Mouse (Mus musculus) liver, embryonic 13.5 days (tissue): ENCODE data around the gene Inpp5k. TPM values are rescaled to one million over a fixed set of nuclear protein-coding genes. Genes with fewer than 3 reads are reported as not detected.

Experiments used
- ATAC-seq: fragments of 200-750 bp; cut with Nextera tagmentation; 2 replicates; pipeline ENCODE4 v1.8.0; 2017; ENCODE audit warnings: low read depth, mild to moderate bottlenecking, moderate number of reproducible peaks, moderate library complexity
- DNase-seq: peaks from one replicate; pipeline ENCODE4 v3.0.0; 2022
- H3K27ac ChIP-seq: fragments of 300-500 bp; sonication (generic); 2 replicates; pipeline ENCODE4 v1.5.1; 2015; ENCODE audit warnings: moderate library complexity, mild to moderate bottlenecking, inconsistent platforms
- H3K27me3 ChIP-seq: fragments of 300-500 bp; sonication (generic); 2 replicates; pipeline ENCODE4 v1.6.1; 2015; ENCODE audit warnings: mild to moderate bottlenecking, inconsistent platforms
- H3K36me3 ChIP-seq: fragments of 300-500 bp; sonication (generic); 2 replicates; pipeline ENCODE4 v1.6.1; 2015; ENCODE audit warnings: mild to moderate bottlenecking, inconsistent platforms
- H3K4me1 ChIP-seq: fragments of 300-500 bp; sonication (generic); replicated peaks from 2 replicates; pipeline ENCODE4 v1.6.1; 2015; ENCODE audit warnings: inconsistent platforms
- H3K4me2 ChIP-seq: fragments of 300-500 bp; sonication (generic); 2 replicates; pipeline ENCODE4 v1.6.1; 2015; ENCODE audit warnings: inconsistent platforms, mild to moderate bottlenecking, moderate library complexity
- H3K4me3 ChIP-seq: fragments of 300-500 bp; sonication (generic); replicated peaks from 2 replicates; pipeline ENCODE4 v1.5.1; 2015; ENCODE audit warnings: mild to moderate bottlenecking, inconsistent platforms
- H3K9ac ChIP-seq: fragments of 300-500 bp; sonication (generic); 2 replicates; pipeline ENCODE4 v1.6.1; 2015; ENCODE audit warnings: mild to moderate bottlenecking, inconsistent platforms
- H3K9me3 ChIP-seq: fragments of 300-500 bp; sonication (generic); replicated peaks from 2 replicates; pipeline ENCODE4 v1.6.1; 2016; ENCODE audit warnings: inconsistent platforms
- WGBS: fragments of 180-500 bp; shearing (Covaris S2); methylation state at CpG from one replicate; pipeline ENCODE4 v1.1.7; 2015; ENCODE audit not compliant: insufficient replicate concordance; 5-methylcytosine and 5-hydroxymethylcytosine counted together
- polyA plus RNA-seq: library from polyadenylated mRNA; unstranded; fragments of >200 nt; fragmentation: Nextera tagmentation; extraction: Ambion mirVana; gene quantifications from 2 replicates; pipeline ENCODE4 v1.2.1, GENCODE M21; 2015

Inpp5k gene
- 12.9 and 13.9 TPM in 2 replicates for polyA plus RNA-seq

DNA sequence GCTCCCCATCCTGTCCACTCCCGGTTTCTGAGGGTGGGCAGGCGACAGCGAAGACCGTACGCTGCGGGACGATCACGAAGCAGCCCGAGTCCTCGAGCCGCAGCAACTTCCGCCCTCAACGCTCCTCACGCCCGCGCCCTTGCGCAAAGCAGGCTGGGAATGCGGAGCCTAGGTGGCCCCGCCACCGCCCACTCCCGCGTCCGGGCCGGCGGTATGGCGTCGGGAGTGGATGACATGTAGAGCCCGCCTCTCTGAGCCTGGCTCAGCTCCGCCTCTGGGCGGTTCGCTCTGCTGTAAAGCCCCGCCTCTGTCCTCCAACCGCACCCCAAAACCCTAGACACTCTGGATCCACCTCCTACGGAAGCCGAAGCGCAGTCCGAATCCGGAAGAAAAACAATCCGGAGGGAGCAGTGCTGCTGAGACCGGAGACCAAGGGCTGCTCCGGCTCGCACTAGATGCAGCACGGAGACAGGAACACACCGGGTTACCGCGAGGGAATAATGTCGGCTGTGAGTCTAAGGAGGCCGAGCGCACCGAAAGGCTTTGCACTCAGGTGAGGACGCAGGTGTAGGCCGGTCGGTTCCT is at the start of gene Inpp5k:
TSS of gene Inpp5k (plus strand) at position 344 of the 585 bp plus-strand sequence.
- H3K4me1 ChIP-seq = peaks cover 31% of the 10 kb centered on the region
- under 1% methylated on average over 53 of the region's 53 CpGs for WGBS

DNA sequence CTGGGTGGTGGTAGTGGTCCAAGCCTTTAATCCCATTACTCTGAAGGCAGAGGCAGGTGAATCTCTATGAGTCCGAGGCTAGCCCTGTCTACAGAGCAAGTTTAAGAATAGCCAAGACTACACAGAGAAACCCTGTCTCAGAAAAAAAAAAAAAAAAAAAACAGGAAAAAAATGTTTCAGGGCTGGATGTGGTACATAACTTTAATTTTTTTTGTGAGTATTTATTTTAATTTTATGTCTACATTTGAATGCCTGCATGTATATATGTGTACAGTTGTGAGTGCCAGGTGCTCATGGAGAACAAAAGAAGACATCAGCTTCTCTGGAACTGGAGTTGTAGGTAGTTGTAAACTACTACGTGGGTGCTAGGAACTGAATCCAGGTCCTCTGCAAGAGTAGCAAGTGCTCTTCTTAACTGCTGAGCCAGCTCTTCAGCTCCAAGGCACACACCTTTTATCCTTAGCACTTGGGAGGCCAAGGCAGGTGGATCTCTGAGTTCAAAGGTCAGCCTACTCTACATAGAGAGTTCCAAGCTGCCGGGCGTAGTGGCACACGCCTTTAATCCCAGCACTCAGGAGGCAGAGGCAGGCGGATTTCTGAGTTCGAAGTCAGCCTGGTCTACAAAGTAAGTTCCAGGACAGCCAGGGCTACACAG is 49.2 kb upstream of the Inpp5k start:
- Histone ChIP-seq H3K9ac (no peak overlapping the region), H3K36me3 (no peaks in the 10 kb centered on the region), H3K4me3 (no peak overlapping the region), H3K27ac (no peak overlapping the region), H3K4me2 (no peak overlapping the region), H3K4me1 (no peaks in the 10 kb centered on the region), H3K27me3 (no peaks in the 10 kb centered on the region), H3K9me3 (no peaks in the 10 kb centered on the region)
- ATAC-seq (no peak), DNase-seq (no peak)
- whole genome bisulfite sequencing = 87% methylated on average over 7 of the region's 7 CpGs

More for the DNA sequence above, at the start of gene Inpp5k:
- Histone ChIP-seq H3K4me3 (peak within 1 kb of the TSS; percentile 93), H3K36me3 (peaks cover 36% of the 10 kb centered on the region), H3K9me3 (no peaks in the 10 kb centered on the region), H3K27ac (peak within 1 kb of the TSS; percentile 81), H3K9ac (peak within 1 kb of the TSS; percentile 87), H3K27me3 (no peaks in the 10 kb centered on the region), H3K4me2 (peak within 1 kb of the TSS; percentile 86)
- peak; percentile 100 for ATAC-seq
- peak; percentile 98 for DNase-seq

DNA sequence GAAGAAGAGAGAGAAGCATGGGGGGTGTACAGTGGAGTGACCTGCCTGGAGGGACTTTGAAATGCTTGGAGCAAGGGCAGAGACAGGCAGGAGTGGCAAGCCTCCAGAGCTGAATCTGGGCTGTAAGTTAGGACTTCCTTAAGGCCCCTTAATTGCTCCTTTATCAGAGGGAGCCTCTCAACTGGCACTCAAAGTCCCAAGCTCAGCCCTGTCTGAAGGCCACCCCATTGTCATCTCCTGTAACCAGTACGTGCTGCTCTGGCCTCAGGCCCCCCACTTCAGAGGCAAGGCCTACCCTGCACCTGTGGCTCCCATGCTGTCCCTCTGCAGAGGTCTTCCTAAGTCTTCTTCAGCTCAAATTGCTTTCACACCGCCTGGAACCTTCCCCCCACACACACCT is 47.3 kb upstream of the Inpp5k start:
- ATAC-seq = no peak
- WGBS = 65% methylated on average over 2 of the region's 2 CpGs
- H3K27ac ChIP-seq = no peak overlapping the region

DNA sequence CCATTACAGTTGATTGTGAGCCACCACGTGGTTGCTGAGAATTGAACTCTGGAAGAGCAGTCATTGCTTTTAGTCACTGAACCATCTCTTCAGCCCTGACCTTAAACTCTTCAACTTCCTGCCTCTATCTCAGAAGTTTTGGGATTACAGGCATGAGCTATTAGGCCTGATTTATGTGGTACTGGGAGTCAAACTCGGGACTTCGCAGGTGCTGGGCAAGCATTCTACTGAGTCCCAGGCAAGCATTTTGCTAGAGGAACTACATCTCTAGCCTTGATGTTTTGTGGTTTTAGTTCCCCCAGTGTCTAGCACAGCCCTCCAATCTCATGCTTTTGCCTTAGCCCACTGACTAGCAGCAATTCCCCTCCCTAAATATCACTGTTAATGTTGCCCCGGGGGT is 45.7 kb upstream of the Inpp5k start:
- DNase-seq = no peak
- no peak for ATAC-seq
- no peak overlapping the region for H3K4me2 ChIP-seq
- no peak overlapping the region for H3K4me3 ChIP-seq
- no peaks in the 10 kb centered on the region for H3K9me3 ChIP-seq
- H3K36me3 ChIP-seq = no peaks in the 10 kb centered on the region
- H3K9ac ChIP-seq = no peak overlapping the region
- 49% methylated on average over 4 of the region's 4 CpGs for WGBS
- H3K4me1 ChIP-seq = peaks cover 22% of the 10 kb centered on the region
- H3K27me3 ChIP-seq = no peaks in the 10 kb centered on the region
- no peak overlapping the region for H3K27ac ChIP-seq

More for the DNA sequence above, 47.3 kb upstream of the Inpp5k start:
- DNase-seq = no peak
- Histone ChIP-seq H3K4me2 (no peak overlapping the region), H3K4me3 (no peak overlapping the region), H3K36me3 (no peaks in the 10 kb centered on the region), H3K4me1 (peaks cover 10% of the 10 kb centered on the region), H3K27me3 (no peaks in the 10 kb centered on the region), H3K9me3 (no peaks in the 10 kb centered on the region), H3K9ac (no peak overlapping the region)

DNA sequence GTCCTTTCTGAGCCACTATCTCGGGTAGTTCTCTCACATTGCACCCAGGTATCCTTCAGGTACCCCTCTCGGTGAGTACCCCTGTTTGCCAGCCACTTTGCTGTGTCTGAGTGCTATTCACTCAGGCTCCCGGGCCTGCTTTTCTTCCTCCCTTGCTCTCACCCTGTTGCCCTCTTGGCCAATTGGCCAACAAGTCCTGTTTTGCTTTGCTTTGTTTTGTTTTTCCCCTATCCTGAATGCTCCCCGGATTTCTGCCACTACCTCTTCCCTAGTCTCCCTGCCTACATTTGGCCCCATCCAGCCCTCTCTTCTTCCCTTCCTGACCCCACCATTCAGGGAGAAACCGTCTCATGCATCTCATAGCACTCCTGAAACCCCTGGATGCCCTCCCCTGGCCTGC is 44.8 kb upstream of the Inpp5k start:
- WGBS = 67% methylated on average over 5 of the region's 5 CpGs
- ATAC-seq = no peak
- no peaks in the 10 kb centered on the region for H3K36me3 ChIP-seq

DNA sequence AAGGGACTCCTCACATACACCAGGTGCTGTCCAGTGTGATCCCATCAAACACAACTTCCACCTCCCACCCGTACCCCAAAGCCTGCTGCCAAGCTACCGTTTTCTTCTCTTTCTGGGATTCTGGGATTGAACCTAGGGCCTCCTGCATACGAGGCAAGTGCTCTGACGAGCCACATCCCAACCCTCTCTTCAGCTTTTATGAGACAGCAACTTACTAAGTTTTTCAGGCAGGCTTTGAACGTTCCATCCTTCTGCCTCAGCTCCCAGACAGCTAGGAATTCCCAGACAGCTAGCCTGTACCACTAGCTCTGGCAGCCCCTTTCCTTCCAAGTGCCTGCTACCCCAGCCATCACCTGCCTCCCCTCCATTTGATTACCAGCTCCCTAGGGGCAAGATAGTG is 43.8 kb upstream of the Inpp5k start:
- H3K27ac ChIP-seq = no peak overlapping the region
- H3K4me2 ChIP-seq = peak overlapping the region; percentile 99; the same call in 1 of the 2 replicates
- H3K27me3 ChIP-seq = no peaks in the 10 kb centered on the region
- 68% methylated on average over 5 of the region's 5 CpGs for WGBS
- DNase-seq (no peak), ATAC-seq (no peak)
- no peaks in the 10 kb centered on the region for H3K36me3 ChIP-seq
- peaks cover 28% of the 10 kb centered on the region for H3K4me1 ChIP-seq
- H3K4me3 ChIP-seq = no peak overlapping the region
- no peaks in the 10 kb centered on the region for H3K9me3 ChIP-seq
- no peak overlapping the region for H3K9ac ChIP-seq

More for the DNA sequence above, 44.8 kb upstream of the Inpp5k start:
- H3K4me2 ChIP-seq = no peak overlapping the region
- H3K9ac ChIP-seq = no peak overlapping the region
- no peak overlapping the region for H3K4me3 ChIP-seq
- no peak overlapping the region for H3K27ac ChIP-seq
- DNase-seq = no peak
- no peaks in the 10 kb centered on the region for H3K9me3 ChIP-seq
- peaks cover 27% of the 10 kb centered on the region for H3K4me1 ChIP-seq
- H3K27me3 ChIP-seq = no peaks in the 10 kb centered on the region

DNA sequence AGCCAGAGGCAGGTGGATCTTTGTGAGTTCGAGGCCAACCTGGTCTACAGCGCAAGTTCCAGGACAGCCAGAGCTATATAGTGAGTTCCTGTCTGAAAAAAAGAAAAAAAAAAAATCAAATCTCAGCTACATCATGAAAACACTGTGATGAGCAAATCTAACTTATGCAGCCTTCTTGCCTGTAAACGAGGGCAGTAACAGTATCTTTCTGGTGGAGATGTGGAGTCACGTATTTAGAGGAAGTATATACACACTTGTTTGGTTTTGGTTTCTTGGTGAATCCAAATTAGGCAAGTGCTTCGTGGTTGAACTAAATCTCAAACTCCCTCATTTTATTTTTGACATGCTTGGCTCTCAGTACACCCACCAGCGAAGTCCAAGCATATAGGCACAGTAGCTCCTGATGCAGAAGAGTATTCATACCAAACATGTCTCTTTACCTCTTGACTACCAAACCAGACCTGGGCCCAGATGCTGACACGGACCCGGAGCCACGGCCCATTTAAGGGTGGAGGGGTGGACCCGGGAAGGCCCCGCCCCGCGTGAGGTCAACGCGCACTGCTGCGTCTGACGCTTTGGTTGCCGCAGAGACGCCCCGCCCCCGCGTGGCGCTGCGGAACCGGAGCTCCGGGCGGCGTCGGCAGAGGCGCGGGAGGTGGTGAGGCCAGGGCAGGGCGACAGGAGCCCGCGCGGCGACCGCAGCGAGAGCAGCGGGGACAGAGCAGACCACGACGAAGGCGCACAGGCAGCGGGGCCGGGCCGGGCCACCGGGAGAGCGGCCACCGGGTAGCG is 43.1 kb upstream of the Inpp5k start, which contains the start of gene Pitpna:
TSS of gene Pitpna (plus strand) at position 605 of the 792 bp plus-strand sequence.
- H3K9me3 ChIP-seq = no peaks in the 10 kb centered on the region
- peak within 1 kb of the TSS; percentile 99 for H3K4me2 ChIP-seq
- ATAC-seq (peak; percentile 89), DNase-seq (peak; percentile 90)
- 3% methylated on average over 49 of the region's 49 CpGs for WGBS
- peak within 1 kb of the TSS; percentile 92 for H3K4me3 ChIP-seq
- peaks cover 35% of the 10 kb centered on the region for H3K4me1 ChIP-seq
- peaks cover 7% of the 10 kb centered on the region; the same call in 1 of the 2 replicates for H3K36me3 ChIP-seq
- H3K9ac ChIP-seq = peak within 1 kb of the TSS; percentile 96
- H3K27me3 ChIP-seq = no peaks in the 10 kb centered on the region
- H3K27ac ChIP-seq = peak within 1 kb of the TSS; percentile 85

DNA sequence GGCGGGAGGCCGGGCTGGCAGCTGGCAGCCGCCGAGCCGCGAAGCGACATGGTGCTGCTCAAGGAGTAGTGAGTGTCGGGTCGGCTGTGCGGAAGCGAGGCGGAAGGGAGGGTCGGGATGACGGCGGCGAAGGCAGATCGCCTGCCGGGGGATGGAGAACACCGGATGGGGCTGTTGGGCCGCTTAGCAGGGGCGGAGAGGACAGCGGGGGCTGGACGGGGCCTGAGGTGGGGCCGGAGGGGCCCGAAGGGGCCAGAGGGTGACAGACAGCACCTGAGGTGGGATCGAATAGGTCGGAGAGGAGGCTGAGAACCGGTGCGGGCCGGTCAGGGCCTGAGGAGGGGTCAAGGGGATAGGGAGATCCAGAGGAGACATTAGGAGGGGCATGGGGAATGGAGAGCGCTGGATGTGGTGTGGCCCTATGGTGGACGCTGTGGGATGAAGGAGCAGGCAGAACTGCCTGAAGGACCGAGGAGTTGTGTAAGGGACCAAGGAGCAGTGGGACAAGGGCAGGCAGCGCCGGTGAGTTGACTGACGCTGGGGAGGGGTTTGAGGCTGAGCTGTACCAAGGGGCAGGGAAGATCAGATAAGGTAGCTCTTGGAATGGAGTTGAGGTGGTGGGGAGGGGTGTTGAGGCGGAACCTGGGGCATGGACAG is 42.4 kb upstream of the Inpp5k start:
- Histone ChIP-seq H3K4me1 (peaks cover 38% of the 10 kb centered on the region), H3K4me3 (peak overlapping the region; percentile 92), H3K4me2 (peak overlapping the region; percentile 99), H3K27ac (peak overlapping the region; percentile 85), H3K27me3 (no peaks in the 10 kb centered on the region), H3K36me3 (peaks cover 14% of the 10 kb centered on the region), H3K9me3 (no peaks in the 10 kb centered on the region), H3K9ac (peak overlapping the region; percentile 96)
- peak; percentile 64 for ATAC-seq
- WGBS = under 1% methylated on average over 37 of the region's 37 CpGs
- peak; percentile 28 for DNase-seq

DNA sequence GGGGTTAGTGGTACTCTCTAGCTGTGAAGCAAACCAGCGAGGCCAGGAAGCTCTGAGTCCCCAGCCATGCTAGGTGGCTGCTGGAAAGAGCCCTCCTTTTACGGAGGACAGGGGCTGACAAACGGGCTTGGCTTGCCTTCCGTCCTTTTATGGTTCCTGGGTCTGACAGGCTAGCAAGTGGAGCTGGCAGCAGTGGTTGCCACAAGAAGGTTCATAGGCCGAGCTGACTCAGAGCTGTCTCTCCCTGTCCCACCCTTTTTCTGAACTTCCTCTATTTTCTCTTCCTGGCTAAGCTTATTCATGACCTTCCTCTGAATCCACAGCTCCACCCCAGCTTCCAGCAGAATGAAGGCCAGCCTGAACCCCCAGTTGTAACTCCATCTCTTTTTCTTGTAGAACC is 38.2 kb upstream of the Inpp5k start:
- no peak overlapping the region for H3K4me3 ChIP-seq
- no peak overlapping the region for H3K4me2 ChIP-seq
- H3K27me3 ChIP-seq = no peaks in the 10 kb centered on the region
- H3K9ac ChIP-seq = no peak overlapping the region
- peaks cover 65% of the 10 kb centered on the region for H3K4me1 ChIP-seq
- H3K36me3 ChIP-seq = peaks cover 33% of the 10 kb centered on the region
- DNase-seq = no peak
- 48% methylated on average over 5 of the region's 5 CpGs for WGBS
- ATAC-seq = no peak
- 0 out of 2 replicates have a peak overlapping the region, but pooled peaks have one; percentile 11 for H3K27ac ChIP-seq
- no peaks in the 10 kb centered on the region for H3K9me3 ChIP-seq

DNA sequence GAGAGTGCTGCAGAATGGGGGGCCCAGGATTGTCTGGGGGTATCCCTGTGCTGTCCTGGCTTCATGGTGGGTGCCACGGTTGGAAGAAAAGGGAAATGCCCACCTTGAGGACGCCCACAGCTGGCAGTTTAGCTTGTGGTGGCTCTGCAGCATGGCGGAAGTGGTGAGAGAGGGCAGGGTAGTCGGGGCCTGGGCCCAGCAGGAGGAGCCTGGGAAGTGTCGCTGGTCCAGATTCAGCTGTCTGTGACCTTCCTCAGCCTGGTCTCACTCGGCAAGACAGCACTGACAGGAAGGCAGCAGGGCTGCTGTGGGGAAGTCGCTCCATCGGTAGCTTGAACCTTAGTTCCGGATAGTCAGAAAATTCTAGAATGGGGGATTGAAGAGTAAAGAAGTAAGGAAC is 36.4 kb upstream of the Inpp5k start:
- no peak for DNase-seq

DNA sequence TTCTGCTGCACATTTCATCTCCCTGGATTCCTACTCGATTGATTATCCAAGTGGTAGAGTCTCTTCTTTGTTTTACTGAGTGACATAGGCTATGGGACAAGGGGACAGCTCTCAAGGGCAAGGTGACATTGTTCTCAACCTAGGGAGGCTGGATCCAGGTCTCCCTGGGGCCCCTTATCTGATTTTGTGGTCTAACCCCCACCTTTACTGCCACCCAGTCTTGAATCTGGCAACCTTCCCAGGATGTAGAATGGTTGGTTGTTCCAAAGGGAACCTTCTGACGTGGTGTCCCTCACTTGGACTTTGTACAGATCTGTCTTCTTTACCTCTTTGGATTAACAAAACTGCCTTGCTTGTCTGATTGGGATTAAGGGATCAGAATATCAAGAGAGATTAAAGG is 35.4 kb upstream of the Inpp5k start:
- no peak for ATAC-seq
- Histone ChIP-seq H3K4me1 (peaks cover 48% of the 10 kb centered on the region), H3K36me3 (peaks cover 52% of the 10 kb centered on the region), H3K27ac (no peak overlapping the region), H3K9ac (no peak overlapping the region), H3K4me3 (no peak overlapping the region), H3K27me3 (no peaks in the 10 kb centered on the region), H3K9me3 (no peaks in the 10 kb centered on the region), H3K4me2 (no peak overlapping the region)
- DNase-seq = no peak
- WGBS = 54% methylated on average over 2 of the region's 2 CpGs

More for the DNA sequence above, 36.4 kb upstream of the Inpp5k start:
- no peak for ATAC-seq
- Histone ChIP-seq H3K27ac (no peak overlapping the region), H3K36me3 (peaks cover 46% of the 10 kb centered on the region), H3K9ac (no peak overlapping the region), H3K4me3 (no peak overlapping the region), H3K9me3 (no peaks in the 10 kb centered on the region), H3K27me3 (no peaks in the 10 kb centered on the region), H3K4me1 (peaks cover 51% of the 10 kb centered on the region), H3K4me2 (no peak overlapping the region)
- WGBS = 65% methylated on average over 9 of the region's 9 CpGs
